Mouse (Mus musculus): ENCODE measurements around the gene Slc25a51. TPM values are rescaled to one million over a fixed set of nuclear protein-coding genes. Genes with fewer than 3 reads are reported as not detected.
A peak's percentile ranks its signal among the peaks of the same experiment; 100 is the strongest.
"Not testable (repeated sequence)": the region's sequence is repeated elsewhere in the genome, so short reads cannot be mapped to it uniquely, and the experiment has no call there.

Gene Slc25a51
- polyA plus RNA-seq, 1 experiment from 2014 or later: 81.0 TPM

- peak overlapping the region; percentile 90 for H3K4me3 ChIP-seq
- ATAC-seq: peak; percentile 36
- H3K27ac ChIP-seq: peak overlapping the region; percentile 99
- 25% methylated on average over 5 of the region's 5 CpGs for WGBS (ENCODE audit: insufficient replicate concordance)
- peak overlapping the region; percentile 99 for H3K9ac ChIP-seq
- H3K36me3 ChIP-seq: peaks cover 36% of the 10 kb centered on the region
- no peaks in the 10 kb centered on the region for H3K9me3 ChIP-seq (replicated peaks)
- H3K27me3 ChIP-seq (replicated peaks): peaks cover 20% of the 10 kb centered on the region
- peak overlapping the region; percentile 95 for H3K4me2 ChIP-seq
- peaks cover 63% of the 10 kb centered on the region for H3K4me1 ChIP-seq
Observed at GRCm38 (mm10) chr4:45407001-45407702, 1.4 kb downstream of the Slc25a51 start.

GRCm38 (mm10) chr4:45406397-45406796 lies 2.2 kb downstream of the Slc25a51 start:
- H3K9me3 ChIP-seq (replicated peaks): no peaks in the 10 kb centered on the region
- WGBS (ENCODE audit: insufficient replicate concordance): 77% methylated on average over 7 of the region's 7 CpGs
- H3K27me3 ChIP-seq (replicated peaks): peaks cover 12% of the 10 kb centered on the region
- H3K4me2 ChIP-seq: peak overlapping the region; percentile 95
- H3K36me3 ChIP-seq: peaks cover 44% of the 10 kb centered on the region
- peak overlapping the region; percentile 99 for H3K9ac ChIP-seq
- no peak for ATAC-seq
- peaks cover 66% of the 10 kb centered on the region for H3K4me1 ChIP-seq
- H3K27ac ChIP-seq: peak overlapping the region; percentile 99
- peak overlapping the region; percentile 90 for H3K4me3 ChIP-seq

- Histone ChIP-seq H3K4me2 (peak overlapping the region; percentile 31), H3K36me3 (peaks cover 54% of the 10 kb centered on the region), H3K27ac (peak overlapping the region; percentile 60), H3K4me3 (peak overlapping the region; percentile 11; the same call in 1 of the 2 replicates), H3K9ac (peak overlapping the region; percentile 39), H3K27me3 (replicated peaks) (peaks cover 4% of the 10 kb centered on the region; the same call in 1 of the 2 replicates), H3K4me1 (peaks cover 72% of the 10 kb centered on the region), H3K9me3 (replicated peaks) (no peaks in the 10 kb centered on the region)
- WGBS (ENCODE audit: insufficient replicate concordance): 74% methylated on average over 7 of the region's 7 CpGs
- no peak for ATAC-seq
Observed at GRCm38 (mm10) chr4:45405315-45405714, 3.3 kb downstream of the Slc25a51 start.

- Histone ChIP-seq H3K36me3 (peaks cover 66% of the 10 kb centered on the region), H3K4me2 (peak overlapping the region; percentile 57), H3K27me3 (replicated peaks) (no peaks in the 10 kb centered on the region), H3K27ac (peak overlapping the region; percentile 93), H3K4me1 (peaks cover 67% of the 10 kb centered on the region), H3K9me3 (replicated peaks) (no peaks in the 10 kb centered on the region), H3K9ac (peak overlapping the region; percentile 36; the same call in 1 of the 2 replicates), H3K4me3 (peak overlapping the region; percentile 31)
- 91% methylated on average over 7 of the region's 7 CpGs for WGBS (ENCODE audit: insufficient replicate concordance)
- ATAC-seq: no peak
Observed at GRCm38 (mm10) chr4:45404086-45404485, 4.5 kb downstream of the Slc25a51 start.

- ATAC-seq: no peak
- Histone ChIP-seq H3K4me3 (peak overlapping the region; percentile 31), H3K27ac (peak overlapping the region; percentile 93)
Observed at GRCm38 (mm10) chr4:45403499-45403878, 5.1 kb downstream of the Slc25a51 start.

GRCm38 (mm10) chr4:45402878-45403498 lies 5.6 kb downstream of the Slc25a51 start:
- H3K9me3 ChIP-seq (replicated peaks): no peaks in the 10 kb centered on the region
- peaks cover 71% of the 10 kb centered on the region for H3K4me1 ChIP-seq
- H3K4me2 ChIP-seq: peak overlapping the region; percentile 57
- peaks cover 77% of the 10 kb centered on the region for H3K36me3 ChIP-seq
- peak; percentile 87 for ATAC-seq
- peak overlapping the region; percentile 31 for H3K4me3 ChIP-seq
- H3K27me3 ChIP-seq (replicated peaks): no peaks in the 10 kb centered on the region
- 33% methylated on average over 7 of the region's 7 CpGs for WGBS (ENCODE audit: insufficient replicate concordance)
- peak overlapping the region; percentile 36 for H3K9ac ChIP-seq
- peak overlapping the region; percentile 93 for H3K27ac ChIP-seq

More at GRCm38 (mm10) chr4:45403499-45403878, 5.1 kb downstream of the Slc25a51 start:
- no peaks in the 10 kb centered on the region for H3K27me3 ChIP-seq (replicated peaks)
- H3K9ac ChIP-seq: peak overlapping the region; percentile 36
- H3K4me1 ChIP-seq: peaks cover 70% of the 10 kb centered on the region
- 46% methylated on average over 7 of the region's 7 CpGs for WGBS (ENCODE audit: insufficient replicate concordance)
- H3K36me3 ChIP-seq: peaks cover 72% of the 10 kb centered on the region
- peak overlapping the region; percentile 57 for H3K4me2 ChIP-seq
- no peaks in the 10 kb centered on the region for H3K9me3 ChIP-seq (replicated peaks)

- peak overlapping the region; percentile 36 for H3K9ac ChIP-seq
Observed at GRCm38 (mm10) chr4:45402281-45402680, 6.3 kb downstream of the Slc25a51 start.

GRCm38 (mm10) chr4:45399421-45400210 lies 8.9 kb downstream of the Slc25a51 start:
- H3K9me3 ChIP-seq (replicated peaks): no peaks in the 10 kb centered on the region
- H3K4me2 ChIP-seq: no peak overlapping the region
- H3K36me3 ChIP-seq: peaks cover 98% of the 10 kb centered on the region
- H3K4me1 ChIP-seq: peaks cover 54% of the 10 kb centered on the region
- H3K4me3 ChIP-seq: no peak overlapping the region
- H3K27me3 ChIP-seq (replicated peaks): no peaks in the 10 kb centered on the region
- H3K27ac ChIP-seq: no peak overlapping the region
- no peak for ATAC-seq
- no peak overlapping the region for H3K9ac ChIP-seq
- 93% methylated on average over 45 of the region's 45 CpGs for WGBS (ENCODE audit: insufficient replicate concordance)

More at GRCm38 (mm10) chr4:45402281-45402680, 6.3 kb downstream of the Slc25a51 start:
- H3K27ac ChIP-seq: peak overlapping the region; percentile 93
- no peaks in the 10 kb centered on the region for H3K9me3 ChIP-seq (replicated peaks)
- no peaks in the 10 kb centered on the region for H3K27me3 ChIP-seq (replicated peaks)
- WGBS (ENCODE audit: insufficient replicate concordance): 80% methylated on average over 4 of the region's 4 CpGs
- no peak for ATAC-seq
- peaks cover 73% of the 10 kb centered on the region for H3K4me1 ChIP-seq
- H3K4me2 ChIP-seq: peak overlapping the region; percentile 57
- peaks cover 84% of the 10 kb centered on the region for H3K36me3 ChIP-seq
- peak overlapping the region; percentile 31 for H3K4me3 ChIP-seq

GRCm38 (mm10) chr4:45398315-45398714 lies 10.3 kb downstream of the Slc25a51 start:
- not testable (repeated sequence) for H3K27ac ChIP-seq; ATAC-seq; H3K4me2 ChIP-seq; H3K9me3 ChIP-seq (replicated peaks); H3K4me3 ChIP-seq; H3K9ac ChIP-seq; H3K27me3 ChIP-seq (replicated peaks)
- peaks cover 41% of the 10 kb centered on the region for H3K4me1 ChIP-seq
- WGBS (ENCODE audit: insufficient replicate concordance): 80% methylated on average over 5 of the region's 5 CpGs
- H3K36me3 ChIP-seq: peaks cover 98% of the 10 kb centered on the region

GRCm38 (mm10) chr4:45396211-45396610 lies 12.4 kb downstream of the Slc25a51 start:
- Histone ChIP-seq H3K36me3 (peaks cover 78% of the 10 kb centered on the region), H3K4me1 (peaks cover 26% of the 10 kb centered on the region)
- not testable (repeated sequence) for H3K9ac ChIP-seq; H3K27ac ChIP-seq; H3K9me3 ChIP-seq (replicated peaks); ATAC-seq; H3K4me3 ChIP-seq; H3K4me2 ChIP-seq; H3K27me3 ChIP-seq (replicated peaks)
- 35% methylated on average over 6 of the region's 6 CpGs for WGBS (ENCODE audit: insufficient replicate concordance)

- peaks cover 53% of the 10 kb centered on the region for H3K36me3 ChIP-seq
- H3K4me3 ChIP-seq: no peak overlapping the region
- H3K4me2 ChIP-seq: no peak overlapping the region
- H3K9ac ChIP-seq: no peak overlapping the region
- no peaks in the 10 kb centered on the region for H3K27me3 ChIP-seq (replicated peaks)
- ATAC-seq: no peak
- H3K4me1 ChIP-seq: peaks cover 9% of the 10 kb centered on the region; the same call in 1 of the 2 replicates
- no peaks in the 10 kb centered on the region for H3K9me3 ChIP-seq (replicated peaks)
- WGBS (ENCODE audit: insufficient replicate concordance): 73% methylated on average over 5 of the region's 5 CpGs
- no peak overlapping the region for H3K27ac ChIP-seq
Observed at GRCm38 (mm10) chr4:45393658-45394057, 14.9 kb downstream of the Slc25a51 start.
